Mouse (Mus musculus): ENCODE results near the gene Sct. TPM values are rescaled to one million over a fixed set of nuclear protein-coding genes. Genes with fewer than 3 reads are reported as not detected.

Sct gene
- not detected for total RNA-seq (2021)

DNA sequence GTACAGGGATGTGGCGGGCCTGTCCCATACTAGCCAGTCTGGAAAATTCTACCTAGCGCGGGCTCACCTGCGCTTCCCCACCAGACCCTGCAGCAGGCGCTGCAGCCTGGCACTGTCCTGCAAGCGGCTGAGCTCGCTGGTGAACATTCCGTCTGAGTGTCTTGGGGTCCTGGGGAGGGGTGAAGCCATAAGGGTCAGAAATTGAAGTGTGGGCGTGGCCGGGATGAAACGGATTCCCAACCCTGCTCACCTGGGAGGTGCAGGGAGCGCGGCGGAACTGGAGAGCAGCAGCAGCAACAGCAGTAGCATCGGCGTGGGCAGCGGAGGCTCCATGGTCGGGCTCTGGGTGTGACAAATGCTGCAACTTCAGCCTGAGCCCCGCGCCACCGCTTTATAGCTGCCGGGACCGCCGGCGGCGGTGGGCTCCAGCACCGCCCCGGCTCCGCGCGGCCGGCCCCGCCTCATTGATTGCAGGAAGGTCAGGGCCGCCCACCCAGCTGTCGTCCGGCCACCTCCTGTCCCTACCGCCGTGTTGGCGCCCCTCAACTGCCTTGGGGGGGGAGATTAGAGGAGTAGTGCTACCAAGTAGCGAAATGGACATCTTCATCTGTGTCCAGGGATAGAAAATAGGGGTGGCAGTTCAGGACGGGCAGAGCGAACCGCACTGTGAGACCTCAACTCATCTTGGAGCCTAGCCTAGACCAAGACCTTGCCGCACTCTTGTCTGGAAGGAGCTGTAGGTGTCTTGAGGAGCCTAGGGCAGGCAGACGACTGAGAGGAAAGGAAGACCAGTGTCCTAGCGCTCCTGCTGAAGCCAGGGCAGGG lies at the start of gene Sct:
Gene Sct (minus strand): TSS at position 368 of the 825 bp plus-strand sequence.
- intact Hi-C loops (cut with DNase I), result no loop called here
- DNase-seq (ENCODE audit: extremely low spot score in 1 of 2, low spot score in 2 of 2), result no peak

GRCm38 (mm10) chr7:141328373-141328990 lies 49.5 kb upstream of the Sct start:
- DNase-seq (ENCODE audit: extremely low spot score in 1 of 2, low spot score in 2 of 2), result no peak
- intact Hi-C loops (cut with DNase I), result no loop called here

GRCm38 (mm10) chr7:141327469-141328372 lies 48.8 kb upstream of the Sct start, which contains the start of the genes Deaf1 and Tmem80:
Gene Deaf1 (minus strand): TSS chr7:141327690.
Gene Tmem80 (plus strand): TSS chr7:141327739.
- DNase-seq (ENCODE audit: extremely low spot score in 1 of 2, low spot score in 2 of 2), result peak; percentile 100
- intact Hi-C loops (cut with DNase I), result no loop called here

GRCm38 (mm10) chr7:141326546-141327446 lies 47.9 kb upstream of the Sct start:
- intact Hi-C loops (cut with DNase I), result no loop called here
- peak in 1 of 2 experiments; percentile 66 for DNase-seq (ENCODE audit: extremely low spot score in 1 of 2, low spot score in 2 of 2)

GRCm38 (mm10) chr7:141324686-141325085 lies 45.8 kb upstream of the Sct start:
- intact Hi-C loops (cut with DNase I), result no loop called here
- DNase-seq (ENCODE audit: extremely low spot score in 1 of 2, low spot score in 2 of 2), result no peak

DNA sequence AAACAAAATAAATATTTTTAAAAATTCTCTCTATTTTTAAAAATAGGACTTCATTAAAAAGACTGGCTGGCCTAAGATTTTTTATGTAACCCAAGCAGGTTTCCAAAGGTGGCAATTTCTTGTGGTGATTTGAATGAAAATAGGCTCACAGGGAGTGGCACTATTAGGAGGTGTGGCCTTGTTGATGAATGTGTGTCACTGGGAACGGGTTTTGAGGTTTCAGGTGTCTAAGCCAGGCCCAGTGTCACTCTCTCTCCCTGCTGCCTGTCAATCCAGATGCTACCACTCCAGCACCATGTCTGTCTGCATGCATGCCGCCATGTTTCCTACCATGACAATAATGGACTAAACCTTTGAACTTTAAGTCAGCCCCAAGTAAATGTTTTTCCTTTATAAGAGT lies 40.5 kb upstream of the Sct start:
- intact Hi-C loops (cut with DNase I), result no loop called here
- no peak for DNase-seq (ENCODE audit: extremely low spot score in 1 of 2, low spot score in 2 of 2)

DNA sequence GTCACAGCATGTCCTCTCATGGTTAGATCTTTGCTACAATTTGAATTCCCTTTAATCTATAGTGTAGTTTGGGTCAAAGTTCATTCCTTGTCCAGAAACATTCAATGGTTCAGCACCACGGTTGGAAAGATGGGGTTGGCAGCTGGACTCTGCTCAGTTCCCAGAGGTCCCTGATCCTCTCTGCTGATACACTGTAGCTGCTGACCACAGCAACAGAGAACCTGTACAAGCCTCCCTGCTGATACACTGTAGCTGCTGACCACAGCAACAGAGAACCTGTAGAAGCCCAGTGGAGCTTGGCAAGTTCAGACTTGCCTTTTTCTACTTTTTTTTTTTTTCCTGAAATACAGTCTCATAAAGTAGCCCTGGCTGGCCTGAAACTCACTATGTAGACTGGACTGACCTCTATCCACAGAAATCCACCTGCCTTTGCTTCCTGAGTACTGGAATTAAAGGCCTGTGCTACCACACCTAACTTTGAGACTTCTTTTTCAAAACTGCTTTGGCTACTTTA lies 38.7 kb upstream of the Sct start:
- no peak for DNase-seq (ENCODE audit: extremely low spot score in 1 of 2, low spot score in 2 of 2)
- intact Hi-C loops (cut with DNase I), result no loop called here

GRCm38 (mm10) chr7:141315974-141316373 lies 37.0 kb upstream of the Sct start:
- intact Hi-C loops (cut with DNase I), result no loop called here
- peak in 1 of 2 experiments; percentile 34 for DNase-seq (ENCODE audit: extremely low spot score in 1 of 2, low spot score in 2 of 2)

GRCm38 (mm10) chr7:141315076-141315475 lies 36.1 kb upstream of the Sct start:
- intact Hi-C loops (cut with DNase I), result no loop called here
- DNase-seq (ENCODE audit: extremely low spot score in 1 of 2, low spot score in 2 of 2), result peak in 1 of 2 experiments; percentile 38

- no peak for DNase-seq (ENCODE audit: extremely low spot score in 1 of 2, low spot score in 2 of 2)
- intact Hi-C loops (cut with DNase I), result no loop called here
Observed at GRCm38 (mm10) chr7:141314416-141314815, 35.5 kb upstream of the Sct start.

- intact Hi-C loops (cut with DNase I), result loop anchor here (5.0 kb wide), 1 partner anchor 57 kb away; no protein-coding TSS in a partner anchor
- DNase-seq (ENCODE audit: extremely low spot score in 1 of 2, low spot score in 2 of 2), result no peak
Observed at GRCm38 (mm10) chr7:141304537-141304936, 25.6 kb upstream of the Sct start.

- DNase-seq (ENCODE audit: extremely low spot score in 1 of 2, low spot score in 2 of 2), result no peak
- intact Hi-C loops (cut with DNase I), result loop anchor here (5.0 kb wide), 1 partner anchor 55 kb away; no protein-coding TSS in a partner anchor
Observed at GRCm38 (mm10) chr7:141302702-141303268, 23.9 kb upstream of the Sct start.

DNA sequence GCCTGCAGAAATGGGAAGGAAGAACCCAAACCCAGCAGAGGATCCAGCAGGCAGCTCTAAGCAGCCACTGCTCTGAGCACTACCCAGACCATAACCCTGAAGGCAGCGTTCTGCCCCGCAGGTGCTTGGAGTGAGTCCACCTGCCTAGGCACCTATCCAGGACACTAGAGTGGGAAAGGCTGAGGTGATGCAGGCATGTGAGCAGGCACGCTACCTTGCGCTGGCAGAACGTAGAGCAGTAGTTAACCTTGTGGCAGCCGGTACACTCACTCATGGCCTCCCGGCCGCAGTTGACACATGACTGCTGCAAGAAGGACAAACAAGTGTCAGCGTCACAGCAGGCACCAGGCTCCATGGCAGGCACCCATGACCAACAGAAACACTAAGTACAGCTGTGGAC lies 22.5 kb upstream of the Sct start:
- DNase-seq (ENCODE audit: extremely low spot score in 1 of 2, low spot score in 2 of 2), result no peak
- intact Hi-C loops (cut with DNase I), result loop anchor here (5.0 kb wide), 1 partner anchor 54 kb away; no protein-coding TSS in a partner anchor

GRCm38 (mm10) chr7:141299175-141299574 lies 20.2 kb upstream of the Sct start:
- DNase-seq (ENCODE audit: extremely low spot score in 1 of 2, low spot score in 2 of 2), result peak in 1 of 2 experiments; percentile 9
- intact Hi-C loops (cut with DNase I), result no loop called here

DNA sequence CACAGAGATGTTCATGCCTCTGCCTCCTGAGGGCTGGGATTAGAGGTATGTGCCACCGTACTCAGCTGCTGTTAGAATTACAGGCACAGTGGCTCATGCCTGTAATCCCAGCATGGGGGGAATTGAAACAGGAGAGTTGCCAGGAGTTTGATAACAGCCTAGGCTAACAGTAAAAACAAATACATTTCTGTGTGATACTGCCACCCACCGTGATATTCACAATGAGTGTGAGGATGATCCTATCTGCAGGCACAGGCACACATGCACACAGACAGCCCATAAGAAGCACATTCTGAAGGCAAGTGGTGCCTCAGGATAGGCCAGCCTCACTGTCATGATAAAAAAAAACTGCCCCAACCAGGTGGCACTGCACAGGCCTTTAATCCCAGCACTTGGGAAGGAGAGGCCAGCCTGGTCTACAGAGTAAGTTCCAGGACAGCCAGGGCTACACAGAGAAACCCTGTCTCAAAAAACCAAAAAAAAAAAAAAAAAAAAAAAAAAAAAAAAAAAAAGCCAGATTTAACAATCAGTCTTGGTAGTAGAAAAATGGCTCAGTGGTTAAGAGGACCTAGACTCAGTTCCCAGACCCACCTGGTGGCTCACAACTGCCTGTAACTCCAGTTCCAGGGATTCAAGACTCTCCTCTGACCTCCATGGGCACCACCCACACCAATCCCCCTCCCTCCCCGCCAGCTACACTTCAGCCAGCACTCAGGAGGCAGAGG lies 19.2 kb upstream of the Sct start:
- intact Hi-C loops (cut with DNase I), result no loop called here
- no peak for DNase-seq (ENCODE audit: extremely low spot score in 1 of 2, low spot score in 2 of 2)

GRCm38 (mm10) chr7:141294479-141294878 lies 15.5 kb upstream of the Sct start:
- no peak for DNase-seq (ENCODE audit: extremely low spot score in 1 of 2, low spot score in 2 of 2)
- intact Hi-C loops (cut with DNase I), result no loop called here
